Mouse (Mus musculus) forebrain, embryonic 14.5 days (tissue): ENCODE results near the gene Ptprd. TPM values are rescaled to one million over a fixed set of nuclear protein-coding genes. Genes with fewer than 3 reads are reported as not detected.

Experiments used
- ATAC-seq: fragments of 200-750 bp; cut with Nextera tagmentation; 2 replicates; pipeline ENCODE4 v1.8.0; 2017; ENCODE audit warnings: mild to moderate bottlenecking, moderate library complexity
- DNase-seq: peaks from one replicate; pipeline ENCODE4 v3.0.0-alpha.2; 2015; ENCODE audit warnings: low spot score
- H3K27ac ChIP-seq: fragments of 300-500 bp; sonication (generic); 2 replicates; pipeline ENCODE4 v1.5.1; 2014; ENCODE audit warnings: low read depth, mild to moderate bottlenecking, control low read depth, low read length, moderate library complexity
- H3K27me3 ChIP-seq: fragments of 300-500 bp; sonication (generic); replicated peaks from 2 replicates; pipeline ENCODE4 v1.6.1; 2014; ENCODE audit warnings: low read length, control low read depth, mixed read lengths; ENCODE audit not compliant: control insufficient read depth, insufficient read depth
- H3K36me3 ChIP-seq: fragments of 300-500 bp; sonication (generic); 2 replicates; pipeline ENCODE4 v1.6.1; 2014; ENCODE audit warnings: low read length, control low read depth; ENCODE audit not compliant: control insufficient read depth, insufficient read depth
- H3K4me1 ChIP-seq: fragments of 300-500 bp; sonication (generic); 2 replicates; pipeline ENCODE4 v1.6.1; 2014; ENCODE audit warnings: antibody characterized with exemption, low read length, control low read depth; ENCODE audit not compliant: control insufficient read depth, insufficient read depth
- H3K4me2 ChIP-seq: fragments of 300-500 bp; sonication (generic); 2 replicates; pipeline ENCODE4 v1.6.1; 2014; ENCODE audit warnings: mild to moderate bottlenecking, control low read depth, low read length
- H3K4me3 ChIP-seq: fragments of 300-500 bp; sonication (generic); 2 replicates; pipeline ENCODE4 v1.5.1; 2014; ENCODE audit warnings: low read depth, low read length, control low read depth
- H3K9ac ChIP-seq: fragments of 300-500 bp; sonication (generic); 2 replicates; pipeline ENCODE4 v1.6.1; 2014; ENCODE audit warnings: mild to moderate bottlenecking, low read length, control low read depth, moderate library complexity
- H3K9me3 ChIP-seq: fragments of 300-500 bp; sonication (generic); replicated peaks from 2 replicates; pipeline ENCODE4 v1.6.1; 2016; ENCODE audit warnings: low read length, control low read depth, mixed read lengths; ENCODE audit not compliant: control insufficient read depth
- WGBS: fragments of 180-500 bp; shearing (Covaris S2); extraction: QIAGEN DNeasy Blood & Tissue Kit; methylation state at CpG from one replicate; pipeline ENCODE4 v1.1.7; 2014; 5-methylcytosine and 5-hydroxymethylcytosine counted together
- polyA plus RNA-seq: library from polyadenylated mRNA; unstranded; fragments of >200 nt; fragmentation: Nextera tagmentation; extraction: Ambion mirVana; gene quantifications from 2 replicates; pipeline ENCODE4 v1.2.1, GENCODE M21; 2014

Ptprd gene
- polyA plus RNA-seq: 43.3 and 63.8 TPM in 2 replicates

DNA sequence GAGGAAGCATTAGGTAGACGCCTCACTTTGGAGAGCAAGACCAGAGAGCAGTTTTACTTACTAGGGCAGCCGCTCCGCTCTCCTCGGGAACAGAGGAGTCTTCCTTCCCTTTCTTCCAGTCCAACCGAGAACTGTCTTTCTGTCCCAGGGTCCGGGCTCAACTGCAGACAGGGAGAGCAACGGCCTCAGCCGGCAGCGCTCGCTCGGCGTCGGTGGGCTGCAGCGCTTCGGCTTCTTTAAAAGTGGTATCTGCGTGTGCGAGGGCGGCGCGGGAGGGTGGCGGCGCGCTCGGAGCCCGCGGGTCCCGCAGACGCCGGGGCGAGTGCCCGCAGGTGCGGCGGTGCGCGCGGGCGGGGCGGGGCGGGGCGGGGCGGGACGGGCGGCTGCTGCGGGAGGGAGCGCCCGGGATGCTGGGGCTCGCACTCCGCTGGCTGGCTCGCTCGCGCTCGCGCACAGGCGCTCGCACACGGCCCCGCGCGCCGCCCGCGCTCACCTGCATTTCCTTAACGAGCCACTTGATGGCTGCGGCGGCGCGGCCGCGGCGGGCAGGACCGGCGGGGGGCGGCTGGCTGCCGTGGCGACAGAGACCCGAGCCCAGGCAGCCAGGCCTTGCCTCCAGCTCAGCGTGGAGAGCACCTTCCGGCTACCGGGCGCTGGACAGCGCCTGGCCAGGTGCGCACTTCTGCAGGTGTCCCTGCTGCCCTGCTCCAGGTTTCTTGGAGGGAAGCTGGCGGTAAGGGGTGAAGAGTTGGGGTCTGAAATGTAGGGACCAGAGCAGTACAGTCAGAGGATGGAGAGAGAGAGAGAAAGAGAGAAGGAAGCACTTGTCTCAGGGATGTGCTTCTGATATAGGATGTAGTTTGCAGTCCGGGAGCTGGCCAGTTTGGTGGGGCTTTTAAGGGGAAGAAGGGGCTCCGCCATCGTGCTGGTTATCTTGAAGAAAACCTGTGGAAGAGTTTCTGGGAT is at the start of gene Ptprd:
Gene Ptprd (minus strand): TSS at position 433 of the 966 bp plus-strand sequence.
- peak within 1 kb of the TSS; percentile 76 for H3K9ac ChIP-seq
- DNase-seq (peak; percentile 85), ATAC-seq (peak; percentile 94)
- H3K4me1 ChIP-seq: no peaks in the 10 kb centered on the region
- H3K36me3 ChIP-seq: no peaks in the 10 kb centered on the region
- under 1% methylated on average over 62 of the region's 86 CpGs for WGBS
- no peaks in the 10 kb centered on the region for H3K9me3 ChIP-seq
- H3K4me2 ChIP-seq: peak within 1 kb of the TSS; percentile 88
- H3K4me3 ChIP-seq: peak within 1 kb of the TSS; percentile 52
- H3K27ac ChIP-seq: peak within 1 kb of the TSS; percentile 76
- no peaks in the 10 kb centered on the region for H3K27me3 ChIP-seq

- ATAC-seq: no peak
Measured at GRCm38 (mm10) chr4:78235820-78236219, 24.1 kb upstream of the Ptprd start.

GRCm38 (mm10) chr4:78235316-78235715 is 23.6 kb upstream of the Ptprd start:
- 67% methylated on average over 2 of the region's 2 CpGs for WGBS
- ATAC-seq (no peak), DNase-seq (no peak)
- H3K9me3 ChIP-seq: no peaks in the 10 kb centered on the region
- H3K4me2 ChIP-seq: no peak overlapping the region
- H3K36me3 ChIP-seq: no peaks in the 10 kb centered on the region
- H3K27ac ChIP-seq: no peak overlapping the region
- H3K27me3 ChIP-seq: no peaks in the 10 kb centered on the region
- no peaks in the 10 kb centered on the region for H3K4me1 ChIP-seq
- H3K4me3 ChIP-seq: no peak overlapping the region
- no peak overlapping the region for H3K9ac ChIP-seq

More at GRCm38 (mm10) chr4:78235820-78236219, 24.1 kb upstream of the Ptprd start:
- H3K4me3 ChIP-seq: no peak overlapping the region
- no peak overlapping the region for H3K27ac ChIP-seq
- no peak for DNase-seq
- H3K27me3 ChIP-seq: no peaks in the 10 kb centered on the region
- no peak overlapping the region for H3K9ac ChIP-seq
- H3K36me3 ChIP-seq: no peaks in the 10 kb centered on the region
- no peak overlapping the region for H3K4me2 ChIP-seq
- H3K9me3 ChIP-seq: no peaks in the 10 kb centered on the region
- 90% methylated on average over 2 of the region's 2 CpGs for WGBS
- H3K4me1 ChIP-seq: no peaks in the 10 kb centered on the region

- H3K4me1 ChIP-seq: no peaks in the 10 kb centered on the region
- 61% methylated on average over 1 of the region's 1 CpGs for WGBS
- no peak for ATAC-seq
- H3K9me3 ChIP-seq: no peaks in the 10 kb centered on the region
- H3K36me3 ChIP-seq: no peaks in the 10 kb centered on the region
- H3K27me3 ChIP-seq: no peaks in the 10 kb centered on the region
- no peak overlapping the region for H3K9ac ChIP-seq
- DNase-seq: no peak
- no peak overlapping the region for H3K4me3 ChIP-seq
- H3K27ac ChIP-seq: no peak overlapping the region
- H3K4me2 ChIP-seq: no peak overlapping the region
Measured at GRCm38 (mm10) chr4:78234681-78235080, 22.9 kb upstream of the Ptprd start.

- Histone ChIP-seq H3K4me3 (no peak overlapping the region), H3K4me1 (no peaks in the 10 kb centered on the region), H3K27ac (no peak overlapping the region), H3K4me2 (no peak overlapping the region), H3K9ac (no peak overlapping the region), H3K9me3 (no peaks in the 10 kb centered on the region), H3K27me3 (no peaks in the 10 kb centered on the region), H3K36me3 (no peaks in the 10 kb centered on the region)
- 70% methylated on average over 4 of the region's 4 CpGs for WGBS
- ATAC-seq (no peak), DNase-seq (peak; percentile 15)
Measured at GRCm38 (mm10) chr4:78213949-78214348, 2.2 kb upstream of the Ptprd start.

DNA sequence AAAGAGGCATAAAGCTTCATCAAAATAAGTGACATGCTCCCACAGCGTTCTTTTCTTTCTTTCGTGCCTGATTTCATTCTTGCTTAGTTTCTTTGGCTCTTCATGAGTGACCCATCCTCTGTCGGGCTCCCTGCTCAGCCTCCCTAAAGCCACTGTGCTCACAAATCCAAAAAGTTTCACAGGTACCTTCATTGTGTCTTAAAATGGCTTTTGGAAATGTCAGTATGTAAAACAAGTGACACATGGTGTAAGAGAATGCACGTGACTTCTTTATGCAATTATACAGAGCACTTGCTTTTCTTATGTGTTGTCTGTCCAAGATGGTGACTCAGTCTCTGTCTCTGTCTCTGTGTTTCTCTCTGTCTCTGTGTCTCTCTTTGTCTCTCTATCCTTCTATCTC is 1.2 kb upstream of the Ptprd start:
- H3K27me3 ChIP-seq: no peaks in the 10 kb centered on the region
- 60% methylated on average over 4 of the region's 4 CpGs for WGBS
- H3K4me1 ChIP-seq: no peaks in the 10 kb centered on the region
- peak overlapping the region; percentile 52; the same call in 1 of the 2 replicates for H3K4me3 ChIP-seq
- DNase-seq (no peak), ATAC-seq (no peak)
- no peaks in the 10 kb centered on the region for H3K36me3 ChIP-seq
- H3K4me2 ChIP-seq: peak overlapping the region; percentile 88
- no peaks in the 10 kb centered on the region for H3K9me3 ChIP-seq
- no peak overlapping the region for H3K27ac ChIP-seq
- no peak overlapping the region for H3K9ac ChIP-seq

GRCm38 (mm10) chr4:78210878-78211528 is 758 bp downstream of the Ptprd start:
- no peak for ATAC-seq
- DNase-seq: no peak

GRCm38 (mm10) chr4:78205018-78205417 is 6.7 kb downstream of the Ptprd start:
- H3K9ac ChIP-seq: no peak overlapping the region
- H3K4me2 ChIP-seq: no peak overlapping the region
- no peaks in the 10 kb centered on the region for H3K27me3 ChIP-seq
- H3K36me3 ChIP-seq: no peaks in the 10 kb centered on the region
- H3K4me3 ChIP-seq: no peak overlapping the region
- ATAC-seq (peak; percentile 32; the same call in 1 of the 2 replicates), DNase-seq (peak; percentile 18)
- no peaks in the 10 kb centered on the region for H3K9me3 ChIP-seq
- no peaks in the 10 kb centered on the region for H3K4me1 ChIP-seq
- 43% methylated on average over 3 of the region's 3 CpGs for WGBS
- H3K27ac ChIP-seq: no peak overlapping the region

More at GRCm38 (mm10) chr4:78210878-78211528, 758 bp downstream of the Ptprd start:
- peak overlapping the region; percentile 76 for H3K9ac ChIP-seq
- H3K4me3 ChIP-seq: peak overlapping the region; percentile 52
- H3K36me3 ChIP-seq: no peaks in the 10 kb centered on the region
- H3K27me3 ChIP-seq: no peaks in the 10 kb centered on the region
- no peaks in the 10 kb centered on the region for H3K4me1 ChIP-seq
- H3K27ac ChIP-seq: peak overlapping the region; percentile 76; the same call in 1 of the 2 replicates
- WGBS: 20% methylated on average over 9 of the region's 9 CpGs
- no peaks in the 10 kb centered on the region for H3K9me3 ChIP-seq
- H3K4me2 ChIP-seq: peak overlapping the region; percentile 88
